Mouse (Mus musculus) bone marrow macrophage, adult 2 months (primary cell): ENCODE results near the gene Agxt. TPM values are rescaled to one million over a fixed set of nuclear protein-coding genes. Genes with fewer than 3 reads are reported as not detected.

ENCODE experiments used
- H3K27ac ChIP-seq: 2 replicates; pipeline ENCODE4 v1.5.1; 2012; ENCODE audit warnings: low read depth, low read length; ENCODE audit not compliant: insufficient read depth
- H3K4me1 ChIP-seq: 2 replicates; pipeline ENCODE4 v1.6.1; 2012; ENCODE audit warnings: low read length; ENCODE audit not compliant: control insufficient read depth, insufficient read depth
- H3K4me3 ChIP-seq: 2 replicates; pipeline ENCODE4 v1.5.1; 2012; ENCODE audit warnings: mild to moderate bottlenecking, low read length, moderate library complexity; ENCODE audit not compliant: insufficient read depth
- CTCF ChIP-seq: IDR thresholded peaks from 2 replicates; pipeline ENCODE4 v1.5.1; 2012; ENCODE audit warnings: low read depth, mild to moderate bottlenecking, low read length, moderate library complexity
- POLR2A ChIP-seq: IDR thresholded peaks from 2 replicates; pipeline ENCODE4 v1.6.1; 2012; ENCODE audit warnings: mild to moderate bottlenecking, low read depth, low read length, borderline replicate concordance
- polyA plus RNA-seq: library from polyadenylated mRNA; stranded (reverse); fragments of >200 nt; gene quantifications from 2 replicates; pipeline ENCODE4 v1.2.4, GENCODE M21; 2012; ENCODE audit not compliant: missing spikeins, insufficient read depth, insufficient read length

Gene Agxt
- polyA plus RNA-seq, 1 experiment: not detected

DNA sequence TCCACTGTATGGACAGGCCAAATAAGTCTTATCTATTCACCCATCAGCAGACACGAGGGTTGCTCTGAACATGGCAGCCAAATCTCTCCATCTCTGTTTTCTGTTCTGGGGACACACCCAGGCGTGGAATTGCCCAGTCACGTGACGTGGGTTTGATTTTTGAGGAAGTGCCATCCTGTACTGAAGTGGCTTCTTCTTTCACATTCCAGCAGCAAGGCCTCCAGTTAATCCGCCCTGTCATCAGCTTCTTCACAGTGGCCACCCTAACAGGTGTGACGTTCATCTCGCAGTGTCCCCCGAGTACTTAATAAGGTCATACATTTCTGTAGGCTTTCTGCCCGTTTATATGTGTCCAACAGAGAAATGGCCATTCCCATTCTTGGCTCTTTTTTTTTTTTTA, 30.4 kb downstream of the Agxt start:
- Histone ChIP-seq H3K4me1 (peaks cover 22% of the 10 kb centered on the region), H3K4me3 (no peak overlapping the region), H3K27ac (no peak overlapping the region)
- TF ChIP-seq CTCF: no peak
- no peak for TF ChIP-seq POLR2A

GRCm38 (mm10) chr1:93166346-93167079, 31.5 kb downstream of the Agxt start:
- no peak overlapping the region for H3K4me3 ChIP-seq
- TF ChIP-seq CTCF (no peak), POLR2A (no peak)
- no peak overlapping the region for H3K27ac ChIP-seq
- peaks cover 22% of the 10 kb centered on the region for H3K4me1 ChIP-seq

DNA sequence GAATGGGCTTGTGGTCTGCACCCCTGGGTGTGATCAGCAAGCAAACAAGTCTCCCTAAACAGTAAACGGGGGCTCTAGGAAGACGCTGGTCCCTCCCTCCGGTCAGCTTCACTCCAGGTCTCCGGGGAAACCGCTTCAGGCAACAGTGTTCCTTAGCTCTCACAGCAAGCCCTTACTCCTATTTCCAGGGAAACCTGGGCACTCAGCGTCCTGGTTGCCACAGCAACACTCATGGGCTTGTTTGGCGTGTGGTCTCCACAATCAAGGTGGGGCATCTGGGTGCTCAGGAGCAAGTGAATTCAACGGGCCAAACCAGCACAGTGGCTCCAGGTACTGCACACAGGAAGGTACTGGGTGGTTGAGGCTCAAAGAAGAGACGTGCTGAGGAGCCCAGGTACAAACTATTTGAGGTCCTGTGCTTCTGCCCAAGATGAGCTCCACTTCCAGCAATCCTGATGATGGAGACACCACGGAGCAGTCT, 33.3 kb downstream of the Agxt start, which contains the start of gene Crocc2:
Gene Crocc2 (plus strand): TSS at position 431 of the 481 bp plus-strand sequence.
- Histone ChIP-seq H3K4me1 (peaks cover 22% of the 10 kb centered on the region), H3K4me3 (no peak within 1 kb of the TSS), H3K27ac (no peak within 1 kb of the TSS)
- no peak for TF ChIP-seq POLR2A
- TF ChIP-seq CTCF: no peak

- Histone ChIP-seq H3K4me1 (no peaks in the 10 kb centered on the region), H3K27ac (no peak overlapping the region), H3K4me3 (no peak overlapping the region)
- TF ChIP-seq CTCF: no peak
- TF ChIP-seq POLR2A: no peak
Measured at GRCm38 (mm10) chr1:93173665-93174064, 38.6 kb downstream of the Agxt start.

DNA sequence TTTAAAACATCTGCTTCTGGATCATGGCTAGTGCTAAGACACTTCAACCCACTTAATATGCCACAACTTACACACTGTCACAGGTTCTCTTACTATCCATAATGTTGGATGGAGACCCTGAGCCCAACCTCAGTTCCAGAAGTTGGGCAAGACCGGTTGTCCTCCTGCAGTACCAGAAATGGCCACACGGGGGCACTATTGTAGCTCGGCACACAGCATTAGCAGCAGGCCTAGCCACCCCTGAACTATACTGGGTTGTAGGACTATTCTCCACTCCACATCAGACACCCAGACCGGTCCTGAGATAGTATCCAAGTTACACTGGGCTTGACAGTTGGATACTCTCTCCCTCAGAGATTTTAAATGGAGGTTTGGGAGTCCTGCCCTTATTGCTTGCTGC, 39.4 kb downstream of the Agxt start:
- no peak overlapping the region for H3K27ac ChIP-seq

DNA sequence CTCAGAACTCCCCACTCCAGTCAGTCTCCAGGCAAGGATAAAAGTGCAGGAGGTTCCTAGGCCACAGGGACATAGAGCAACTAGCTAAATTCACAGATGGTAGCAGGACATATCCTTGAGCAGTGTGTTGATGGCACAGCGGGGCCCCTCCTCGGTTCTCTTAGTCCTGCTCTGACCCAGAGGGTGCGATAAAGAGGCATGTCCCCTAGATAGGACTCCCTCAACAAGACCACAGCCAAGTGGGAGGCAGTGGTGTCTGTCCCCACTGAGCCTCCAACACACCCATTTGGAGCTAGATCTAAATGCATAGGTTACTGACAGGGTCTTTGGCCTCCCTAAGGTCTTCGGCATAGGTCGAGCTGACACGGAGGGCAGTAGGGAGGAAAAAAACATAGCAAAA, 40.8 kb downstream of the Agxt start:
- Histone ChIP-seq H3K4me1 (no peaks in the 10 kb centered on the region), H3K27ac (no peak overlapping the region), H3K4me3 (no peak overlapping the region)
- TF ChIP-seq CTCF (no peak), POLR2A (no peak)

More for the DNA sequence above, 39.4 kb downstream of the Agxt start:
- peak; percentile 97 for TF ChIP-seq CTCF
- TF ChIP-seq POLR2A: no peak
- Histone ChIP-seq H3K4me1 (no peaks in the 10 kb centered on the region), H3K4me3 (no peak overlapping the region)

DNA sequence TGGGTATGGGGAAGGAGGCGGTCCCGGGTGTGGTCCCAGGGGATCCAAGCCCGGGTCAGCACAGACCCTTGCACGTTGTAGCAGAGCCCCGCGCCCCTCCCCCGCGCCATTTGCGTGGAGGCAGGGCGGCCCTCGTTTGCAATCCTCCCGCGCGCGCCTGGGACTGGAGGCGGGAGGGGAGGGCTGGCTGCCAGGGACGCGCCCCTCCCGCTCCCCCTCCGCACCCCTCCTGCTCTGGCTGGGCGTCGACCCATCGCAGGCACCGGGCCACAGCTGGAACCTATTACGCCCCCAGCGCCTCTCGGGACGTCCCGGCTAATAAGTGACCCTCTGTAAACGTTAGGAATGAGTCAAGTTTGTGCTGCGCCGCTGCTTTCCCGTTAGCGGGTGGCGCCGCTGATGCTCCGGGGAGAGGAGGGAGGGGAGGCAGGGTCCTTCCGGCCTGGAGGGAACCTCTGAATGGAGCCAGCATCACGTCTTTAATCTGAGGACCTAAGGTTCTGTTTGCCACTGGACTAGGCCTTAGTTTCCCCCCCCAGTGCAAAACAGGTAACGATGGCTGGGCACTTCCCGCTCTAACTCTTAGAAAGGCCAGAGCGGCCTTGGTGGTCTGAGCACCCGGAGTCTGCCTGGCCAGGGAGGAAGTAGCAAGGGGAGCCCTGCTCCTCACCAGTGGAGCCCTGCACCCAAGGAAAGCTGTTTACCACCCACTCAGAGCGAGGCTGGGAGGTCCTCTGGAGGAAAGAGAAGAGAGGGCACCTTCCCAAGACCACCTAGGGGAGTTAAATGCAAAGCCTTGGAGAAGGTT, 41.7 kb downstream of the Agxt start:
- TF ChIP-seq POLR2A (no peak), CTCF (no peak)
- Histone ChIP-seq H3K4me1 (no peaks in the 10 kb centered on the region), H3K4me3 (no peak overlapping the region), H3K27ac (no peak overlapping the region)

DNA sequence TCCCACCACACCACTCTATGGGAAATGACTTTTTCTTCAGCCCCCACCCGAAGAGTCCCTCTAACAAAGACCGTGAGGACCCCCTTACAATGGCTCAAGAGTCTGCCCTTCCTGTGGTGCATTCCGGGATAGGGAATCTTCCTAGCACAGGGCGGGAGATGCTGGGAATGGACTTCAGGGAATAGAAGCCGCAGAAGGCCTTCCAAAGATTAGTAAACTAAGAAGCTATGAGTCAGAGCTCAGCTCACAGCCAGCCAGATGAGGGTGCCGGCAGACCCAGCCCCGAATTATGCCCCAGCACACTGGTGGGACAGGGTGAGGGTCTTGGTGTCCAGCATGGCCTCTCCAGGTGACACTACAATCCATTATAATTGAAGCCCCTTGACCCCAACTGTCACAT, 47.2 kb downstream of the Agxt start:
- no peak overlapping the region for H3K4me3 ChIP-seq
- no peak overlapping the region for H3K27ac ChIP-seq
- no peak for TF ChIP-seq POLR2A
- H3K4me1 ChIP-seq: no peaks in the 10 kb centered on the region

DNA sequence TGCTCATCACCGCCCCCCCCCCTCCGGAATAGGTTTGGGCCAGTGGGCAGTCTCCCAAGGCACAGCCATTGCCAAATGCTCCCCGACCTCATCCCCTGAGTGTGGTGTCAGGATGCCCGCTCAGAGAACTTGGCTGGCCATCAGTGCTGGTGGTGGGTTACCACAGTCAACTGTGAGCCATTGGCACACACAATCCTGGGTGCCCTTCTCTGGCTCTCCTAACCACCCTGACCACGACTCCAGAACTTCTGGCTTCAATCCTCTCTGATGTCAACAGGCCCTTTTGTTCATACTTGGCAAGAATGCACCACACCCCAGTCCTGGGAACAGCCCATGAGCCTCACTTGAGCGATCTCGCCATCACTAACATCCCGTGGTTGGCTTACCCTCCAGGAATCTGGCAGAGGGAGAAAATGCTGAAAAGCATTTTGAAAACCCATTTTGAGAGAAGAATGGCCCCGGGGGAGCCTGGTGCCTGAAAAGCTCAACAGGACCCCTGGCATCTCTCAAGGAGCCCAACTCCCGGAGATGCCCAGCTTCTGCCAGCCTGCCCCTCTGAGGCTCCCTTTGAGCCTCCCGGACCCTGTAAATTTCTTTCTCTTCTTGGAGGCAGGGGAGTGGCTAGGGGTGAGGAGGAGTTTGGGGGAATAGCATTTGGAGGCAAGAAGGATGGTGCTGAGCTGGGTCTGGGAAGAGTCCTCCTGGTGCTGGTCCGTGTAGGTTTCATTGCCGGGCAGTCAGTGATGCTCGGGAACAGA, 49.2 kb downstream of the Agxt start:
- H3K4me3 ChIP-seq: no peak overlapping the region
- TF ChIP-seq POLR2A (no peak), CTCF (no peak)
- no peak overlapping the region for H3K27ac ChIP-seq
- no peaks in the 10 kb centered on the region for H3K4me1 ChIP-seq
